Mouse (Mus musculus) bone marrow, adult 2 months (tissue): ENCODE data around the gene Neu3. TPM values are rescaled to one million over a fixed set of nuclear protein-coding genes. Genes with fewer than 3 reads are reported as not detected.

ENCODE experiments used
- H3K27ac ChIP-seq: fragments of 200-500 bp; 2 replicates; pipeline ENCODE4 v1.5.1; 2012; ENCODE audit warnings: low read depth, mild to moderate bottlenecking, control low read depth, inconsistent platforms, low read length; ENCODE audit not compliant: control insufficient read depth, poor library complexity, insufficient read depth
- H3K4me1 ChIP-seq: fragments of 200-500 bp; 2 replicates; pipeline ENCODE4 v1.6.1; 2011; ENCODE audit warnings: low read length; ENCODE audit not compliant: control insufficient read depth, insufficient read depth
- H3K4me3 ChIP-seq: fragments of 200-500 bp; replicated peaks from 2 replicates; pipeline ENCODE3; 2011; ENCODE audit warnings: mild to moderate bottlenecking, low read depth, low read length, control low read depth; ENCODE audit not compliant: control insufficient read depth
- CTCF ChIP-seq: fragments of 200-500 bp; IDR thresholded peaks from 2 replicates; pipeline ENCODE4 v1.5.1; 2011; ENCODE audit warnings: low read length, control low read depth; ENCODE audit not compliant: control insufficient read depth, insufficient read depth
- POLR2A ChIP-seq: fragments of 200-500 bp; IDR thresholded peaks from 2 replicates; pipeline ENCODE4 v1.6.1; 2011; ENCODE audit warnings: low read depth, mild to moderate bottlenecking, control low read depth, low read length, borderline replicate concordance; ENCODE audit not compliant: control insufficient read depth
- WGBS: fragments of 180-500 bp; shearing (Covaris S2); methylation state at CpG from one replicate; pipeline ENCODE4 v1.1.7; 2018; 5-methylcytosine and 5-hydroxymethylcytosine counted together
- polyA plus RNA-seq: library from polyadenylated mRNA; stranded (reverse); fragments of >200 nt; gene quantifications from 2 replicates; pipeline ENCODE4 v1.2.4, GENCODE M21; 2011; ENCODE audit warnings: low replicate concordance; ENCODE audit not compliant: missing spikeins, insufficient read depth, insufficient read length

Neu3 gene
- polyA plus RNA-seq, 1 experiment = 4.5 TPM

DNA sequence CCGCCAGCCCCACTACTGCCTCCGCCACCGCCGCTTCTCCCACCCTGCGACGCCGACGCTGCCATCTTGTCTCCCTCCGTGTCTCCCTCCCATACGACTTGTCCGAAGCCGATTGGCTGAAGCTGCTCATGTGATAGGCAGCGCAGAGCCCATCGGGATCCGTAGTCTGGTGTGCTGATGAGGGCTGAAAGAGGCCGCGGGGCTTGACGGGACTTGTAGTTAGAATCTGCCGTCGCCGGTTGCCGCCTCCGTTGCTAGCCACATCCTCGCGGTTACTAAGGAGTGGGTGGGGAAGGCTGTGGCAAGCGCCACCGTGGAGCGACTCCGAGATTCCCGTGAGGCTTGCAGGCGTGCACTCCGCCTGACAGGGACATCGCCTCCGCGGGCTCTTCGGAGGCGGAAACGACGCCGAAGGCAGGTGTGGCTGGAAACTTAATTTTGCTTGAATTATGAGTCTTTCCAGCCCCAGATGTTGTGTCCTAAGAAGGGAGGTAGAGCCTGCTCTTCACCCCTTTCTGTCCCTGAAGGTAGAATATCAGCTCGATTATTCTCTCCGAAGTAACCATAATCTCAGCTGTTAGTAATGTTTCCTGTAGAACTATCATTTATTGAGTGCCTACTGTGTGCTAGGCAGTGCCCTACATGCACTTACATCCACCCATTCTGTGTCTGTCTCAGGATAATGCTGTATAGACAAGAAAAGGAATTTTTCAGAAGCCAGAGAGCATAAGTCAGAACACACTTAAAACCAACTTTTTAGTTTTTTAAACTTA, 30.8 kb upstream of the Neu3 start, which contains the start of gene Xrra1:
Gene Xrra1 (plus strand): TSS at position 304 of the 773 bp plus-strand sequence.
- peak within 1 kb of the TSS; percentile 35; the same call in 1 of the 2 replicates for H3K27ac ChIP-seq
- WGBS = under 1% methylated on average over 42 of the region's 42 CpGs
- peaks cover 6% of the 10 kb centered on the region for H3K4me1 ChIP-seq
- TF ChIP-seq CTCF (no peak), POLR2A (peak; percentile 94)
- peak within 1 kb of the TSS; percentile 93 for H3K4me3 ChIP-seq

DNA sequence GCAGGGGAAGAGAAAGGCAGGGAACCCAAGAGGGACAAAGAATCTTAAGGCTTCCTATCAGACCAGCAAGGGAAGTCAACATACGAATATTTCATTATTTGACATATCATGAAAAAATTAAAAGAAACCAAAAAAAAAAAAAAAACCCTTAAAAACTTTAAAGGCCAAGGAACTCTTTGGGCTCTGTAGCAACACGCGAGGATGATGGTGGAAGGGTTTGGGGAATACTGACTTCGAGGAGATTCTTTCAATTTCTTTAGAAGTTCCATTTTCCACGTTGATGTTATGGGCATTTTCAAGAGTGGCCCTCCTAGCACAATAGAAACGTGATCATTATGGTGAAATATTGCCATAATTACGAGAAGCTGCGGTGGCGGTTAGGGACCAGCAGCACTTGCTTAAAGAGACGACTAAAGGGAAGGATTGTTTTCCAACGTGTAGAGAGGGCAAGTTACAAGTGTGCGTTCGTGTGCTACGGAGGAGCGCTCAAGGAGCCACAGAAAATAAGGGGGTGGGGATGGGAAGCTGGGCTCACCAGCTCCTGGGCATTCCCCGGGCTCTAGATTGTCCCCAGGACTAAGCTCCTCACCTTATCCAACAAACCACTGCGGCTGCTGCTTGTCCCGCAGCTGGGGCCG, 30.1 kb upstream of the Neu3 start:
- no peak for TF ChIP-seq POLR2A
- no peak for TF ChIP-seq CTCF
- Histone ChIP-seq H3K4me1 (peaks cover 6% of the 10 kb centered on the region), H3K4me3 (peak overlapping the region; percentile 93), H3K27ac (peak overlapping the region; percentile 35; the same call in 1 of the 2 replicates)
- WGBS = under 1% methylated on average over 19 of the region's 19 CpGs

DNA sequence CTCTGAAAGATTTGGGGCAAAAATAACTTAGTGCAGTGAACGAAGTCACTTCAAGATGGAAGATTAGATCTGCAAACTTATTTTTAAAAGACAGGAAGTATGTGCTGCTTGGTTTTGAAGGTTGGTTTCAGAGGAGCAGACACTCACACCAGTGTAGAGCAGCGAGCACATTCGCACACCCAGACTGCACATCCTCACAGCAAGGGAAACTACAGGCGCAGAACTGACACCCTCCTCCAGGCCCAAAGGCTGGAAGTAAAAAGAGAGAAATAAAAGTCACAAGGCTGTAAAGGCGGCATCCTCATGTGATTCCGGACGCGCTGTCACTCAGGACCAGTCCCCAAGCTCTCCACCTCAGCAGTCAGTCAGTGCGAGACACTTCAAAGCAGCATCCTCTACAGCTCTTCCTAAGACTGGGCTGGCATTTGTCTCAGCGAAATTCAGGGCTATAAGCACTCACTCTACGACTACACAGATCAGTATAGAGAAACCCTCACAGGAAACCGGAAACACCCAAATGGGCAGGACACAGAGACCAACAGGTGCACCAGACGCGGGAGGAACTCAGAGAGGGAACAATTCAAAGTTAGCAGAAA, 28.1 kb upstream of the Neu3 start:
- WGBS = 45% methylated on average over 14 of the region's 14 CpGs
- H3K4me1 ChIP-seq = peaks cover 6% of the 10 kb centered on the region
- no peak for TF ChIP-seq CTCF
- no peak for TF ChIP-seq POLR2A
- H3K27ac ChIP-seq = peak overlapping the region; percentile 56
- H3K4me3 ChIP-seq = peak overlapping the region; percentile 22

DNA sequence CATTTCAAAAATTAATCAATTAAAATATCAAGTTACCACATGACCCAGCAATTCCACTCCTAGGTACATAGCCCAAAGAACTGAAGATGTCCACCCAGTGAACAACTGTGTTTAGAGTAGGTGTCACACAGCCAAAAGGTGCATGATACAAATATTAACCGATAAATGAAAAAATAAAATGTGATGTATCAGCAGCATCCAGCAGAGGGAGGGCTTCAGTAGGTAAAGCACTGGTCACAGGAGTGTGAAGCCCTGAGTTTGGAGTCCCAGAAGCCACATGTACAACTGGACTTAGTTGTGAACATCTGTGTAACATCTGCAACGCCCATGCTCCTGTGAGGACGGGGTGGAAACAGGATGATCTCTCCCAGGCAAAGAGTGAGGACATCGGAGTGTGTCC, 26.1 kb upstream of the Neu3 start:
- TF ChIP-seq POLR2A (no peak), CTCF (no peak)
- Histone ChIP-seq H3K4me3 (no peak overlapping the region), H3K4me1 (peaks cover 6% of the 10 kb centered on the region), H3K27ac (no peak overlapping the region)
- 90% methylated on average over 4 of the region's 4 CpGs for WGBS

DNA sequence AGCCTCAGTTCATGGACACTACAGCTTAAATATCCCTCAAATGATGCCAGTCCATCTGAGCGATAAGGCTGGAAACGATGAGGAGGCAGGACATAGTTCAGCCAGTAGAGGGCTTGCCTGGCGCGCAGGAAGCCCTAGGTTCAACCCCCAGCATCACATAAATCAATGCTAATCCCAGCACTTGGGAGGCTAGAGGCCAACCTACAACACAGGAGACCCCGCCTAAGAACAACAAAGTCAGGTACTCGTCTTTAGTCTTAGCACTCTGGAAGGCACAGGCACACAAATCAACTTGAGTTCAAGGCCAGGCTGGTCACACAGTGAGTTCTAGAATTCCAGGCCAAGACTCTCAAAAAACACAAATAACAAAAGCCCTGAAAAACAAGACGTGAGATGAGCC, 25.1 kb upstream of the Neu3 start:
- H3K4me1 ChIP-seq = peaks cover 6% of the 10 kb centered on the region
- H3K4me3 ChIP-seq = no peak overlapping the region
- no peak overlapping the region for H3K27ac ChIP-seq
- TF ChIP-seq POLR2A (no peak), CTCF (no peak)
- 87% methylated on average over 7 of the region's 7 CpGs for WGBS

DNA sequence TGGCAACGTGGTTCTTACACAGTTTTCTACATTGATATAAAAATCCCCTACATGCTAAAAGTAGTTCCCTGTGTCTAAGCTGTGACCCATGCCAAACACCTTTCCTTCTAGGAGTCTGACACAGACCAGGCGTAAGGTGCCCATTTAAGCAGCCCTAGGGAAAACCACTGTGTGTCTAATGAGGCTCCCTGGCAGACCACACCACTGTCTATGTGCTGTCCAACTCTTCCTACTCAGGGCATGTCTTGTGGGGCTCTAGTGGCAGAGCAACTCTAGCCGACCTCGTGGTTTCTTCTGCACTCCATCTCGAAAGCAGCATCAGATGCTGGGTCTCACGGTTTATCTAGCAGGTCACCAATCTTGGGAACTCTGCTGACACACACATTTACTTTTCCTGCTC, 23.4 kb upstream of the Neu3 start:
- WGBS = 64% methylated on average over 6 of the region's 6 CpGs
- no peak for TF ChIP-seq POLR2A
- no peak for TF ChIP-seq CTCF
- Histone ChIP-seq H3K4me1 (peaks cover 4% of the 10 kb centered on the region), H3K4me3 (no peak overlapping the region), H3K27ac (no peak overlapping the region)

DNA sequence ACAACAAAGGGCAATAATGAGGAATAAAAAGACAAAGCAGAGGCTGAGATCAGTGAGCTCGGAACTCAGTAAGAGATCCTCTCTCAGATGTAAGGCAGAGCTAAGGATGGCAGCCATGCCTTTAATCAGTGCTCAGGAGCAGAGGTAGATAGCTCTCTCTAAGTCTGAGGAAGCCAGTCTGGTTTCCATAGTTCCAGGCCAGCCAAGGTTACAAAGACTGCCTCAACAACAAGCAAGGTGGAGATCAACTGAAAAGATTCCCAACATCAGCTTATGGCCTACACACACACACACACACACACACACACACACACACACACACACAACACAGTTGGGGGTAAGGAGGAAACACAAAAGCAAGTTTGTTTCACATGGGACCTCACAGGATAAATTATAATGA, 22.9 kb upstream of the Neu3 start:
- 82% methylated on average over 1 of the region's 1 CpGs for WGBS
- no peak overlapping the region for H3K4me3 ChIP-seq
- TF ChIP-seq POLR2A (no peak), CTCF (no peak)
- no peaks in the 10 kb centered on the region; the same call in 1 of the 2 replicates for H3K4me1 ChIP-seq
- H3K27ac ChIP-seq = no peak overlapping the region

DNA sequence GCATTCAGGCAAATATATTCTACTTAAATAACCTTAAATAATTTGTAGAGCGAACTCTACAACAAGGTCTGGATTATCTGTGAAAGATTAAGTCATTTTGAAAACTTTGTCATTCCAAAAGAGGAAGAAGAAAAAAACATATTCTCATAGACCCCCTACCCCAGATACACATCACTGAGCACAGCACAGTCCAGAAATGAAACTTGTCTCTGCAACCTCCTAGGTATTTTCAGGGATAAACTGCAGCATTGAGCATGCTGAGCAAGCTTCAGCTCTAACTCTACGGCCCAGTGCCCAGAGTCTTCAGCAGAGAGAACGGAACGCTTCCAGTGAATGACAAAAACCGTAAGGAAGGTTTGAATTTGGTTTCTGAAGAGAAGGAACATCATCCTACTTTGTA, 22.3 kb upstream of the Neu3 start:
- 88% methylated on average over 5 of the region's 5 CpGs for WGBS
- TF ChIP-seq POLR2A = no peak
- no peak for TF ChIP-seq CTCF
- no peak overlapping the region for H3K4me3 ChIP-seq

More for the DNA sequence above, 22.3 kb upstream of the Neu3 start:
- Histone ChIP-seq H3K27ac (no peak overlapping the region), H3K4me1 (no peaks in the 10 kb centered on the region; the same call in 1 of the 2 replicates)
